Mouse (Mus musculus) liver, embryonic 11.5 days (tissue): Measurements from ENCODE around the gene Rab8a. TPM values are rescaled to one million over a fixed set of nuclear protein-coding genes. Genes with fewer than 3 reads are reported as not detected.

ENCODE experiments used
- ATAC-seq: fragments of 200-750 bp; cut with Nextera tagmentation; replicated peaks from 2 replicates; pipeline ENCODE4 v1.8.0; 2017; ENCODE audit warnings: moderate number of reproducible peaks, mild to moderate bottlenecking, moderate TSS enrichment, moderate library complexity; ENCODE audit not compliant: low FRiP score
- DNase-seq: peaks from one replicate; pipeline ENCODE4 v3.0.0-alpha.2; 2017; ENCODE audit warnings: low spot score
- H3K27ac ChIP-seq: fragments of 300-500 bp; sonication (generic); 2 replicates; pipeline ENCODE4 v1.5.1; 2014; ENCODE audit warnings: mild to moderate bottlenecking, low read depth, low read length, control low read depth
- H3K27me3 ChIP-seq: fragments of 300-500 bp; sonication (generic); replicated peaks from 2 replicates; pipeline ENCODE4 v1.6.1; 2014; ENCODE audit warnings: low read length, mixed read lengths; ENCODE audit not compliant: control insufficient read depth, insufficient read depth
- H3K36me3 ChIP-seq: fragments of 300-500 bp; sonication (generic); 2 replicates; pipeline ENCODE4 v1.6.1; 2014; ENCODE audit warnings: mild to moderate bottlenecking, low read length, moderate library complexity, mixed read lengths; ENCODE audit not compliant: control insufficient read depth, insufficient read depth
- H3K4me1 ChIP-seq: fragments of 300-500 bp; sonication (generic); replicated peaks from 2 replicates; pipeline ENCODE4 v1.6.1; 2014; ENCODE audit warnings: low read length, mixed read lengths; ENCODE audit not compliant: control insufficient read depth, insufficient read depth
- H3K4me2 ChIP-seq: fragments of 300-500 bp; sonication (generic); 2 replicates; pipeline ENCODE4 v1.6.1; 2014; ENCODE audit warnings: mild to moderate bottlenecking, control low read depth, moderate library complexity
- H3K4me3 ChIP-seq: fragments of 300-500 bp; sonication (generic); 2 replicates; pipeline ENCODE4 v1.5.1; 2014; ENCODE audit warnings: low read depth, low read length, control low read depth
- H3K9ac ChIP-seq: fragments of 300-500 bp; sonication (generic); 2 replicates; pipeline ENCODE4 v1.6.1; 2014; ENCODE audit warnings: low read depth, low read length, control low read depth
- H3K9me3 ChIP-seq: fragments of 300-500 bp; sonication (generic); 2 replicates; pipeline ENCODE4 v1.6.1; 2016; ENCODE audit warnings: low read length, inconsistent platforms, mixed read lengths; ENCODE audit not compliant: control insufficient read depth
- WGBS: fragments of 180-500 bp; shearing (Covaris S2); extraction: QIAGEN DNeasy Blood & Tissue Kit; methylation state at CpG from one replicate; pipeline ENCODE4 v1.1.7; 2014; 5-methylcytosine and 5-hydroxymethylcytosine counted together
- polyA plus RNA-seq: library from polyadenylated mRNA; unstranded; fragments of >200 nt; fragmentation: Nextera tagmentation; extraction: Ambion mirVana; gene quantifications from 2 replicates; pipeline ENCODE4 v1.2.1, GENCODE M21; 2014

Rab8a gene
- polyA plus RNA-seq, 1 experiment from 2014 or later: 92.5 TPM

GRCm38 (mm10) chr8:72151418-72152078, 9.5 kb upstream of the Rab8a start:
- Histone ChIP-seq H3K36me3 (peaks cover 21% of the 10 kb centered on the region), H3K9me3 (no peaks in the 10 kb centered on the region), H3K4me1 (no peaks in the 10 kb centered on the region), H3K9ac (no peak overlapping the region), H3K4me3 (no peak overlapping the region), H3K4me2 (no peak overlapping the region), H3K27ac (no peak overlapping the region), H3K27me3 (no peaks in the 10 kb centered on the region)
- 70% methylated on average over 3 of the region's 3 CpGs for WGBS
- ATAC-seq (no peak), DNase-seq (no peak)

DNA sequence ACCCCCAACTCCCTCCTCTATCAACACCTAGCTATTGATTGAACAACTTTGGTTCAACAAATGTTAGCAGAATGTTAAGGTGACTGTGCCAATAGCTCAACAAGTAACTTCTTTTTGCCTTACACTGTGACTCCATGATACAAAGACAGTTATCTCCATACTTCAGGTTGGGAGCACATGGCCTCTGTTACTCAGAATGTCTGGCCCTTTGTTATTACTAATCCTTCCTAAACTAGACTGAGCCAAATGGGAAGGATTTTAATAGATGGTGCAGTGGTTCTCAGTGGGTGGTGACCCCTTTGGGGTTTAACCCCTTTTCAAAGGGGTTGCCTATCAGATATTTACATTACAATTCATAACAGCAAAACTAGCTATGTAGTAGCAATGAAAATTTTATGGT, 7.6 kb upstream of the Rab8a start:
- Histone ChIP-seq H3K4me2 (no peak overlapping the region), H3K9ac (no peak overlapping the region), H3K4me3 (no peak overlapping the region), H3K9me3 (no peaks in the 10 kb centered on the region), H3K36me3 (peaks cover 15% of the 10 kb centered on the region; the same call in 1 of the 2 replicates), H3K27me3 (no peaks in the 10 kb centered on the region), H3K27ac (no peak overlapping the region), H3K4me1 (no peaks in the 10 kb centered on the region)
- ATAC-seq (no peak), DNase-seq (no peak)

GRCm38 (mm10) chr8:72158096-72158495, 2.9 kb upstream of the Rab8a start:
- Histone ChIP-seq H3K27me3 (no peaks in the 10 kb centered on the region), H3K36me3 (no peaks in the 10 kb centered on the region; the same call in 1 of the 2 replicates), H3K9ac (no peak overlapping the region), H3K4me3 (no peak overlapping the region), H3K9me3 (no peaks in the 10 kb centered on the region), H3K4me1 (peaks cover 10% of the 10 kb centered on the region), H3K27ac (no peak overlapping the region), H3K4me2 (no peak overlapping the region)
- 85% methylated on average over 2 of the region's 2 CpGs for WGBS
- ATAC-seq: no peak
- DNase-seq: no peak

DNA sequence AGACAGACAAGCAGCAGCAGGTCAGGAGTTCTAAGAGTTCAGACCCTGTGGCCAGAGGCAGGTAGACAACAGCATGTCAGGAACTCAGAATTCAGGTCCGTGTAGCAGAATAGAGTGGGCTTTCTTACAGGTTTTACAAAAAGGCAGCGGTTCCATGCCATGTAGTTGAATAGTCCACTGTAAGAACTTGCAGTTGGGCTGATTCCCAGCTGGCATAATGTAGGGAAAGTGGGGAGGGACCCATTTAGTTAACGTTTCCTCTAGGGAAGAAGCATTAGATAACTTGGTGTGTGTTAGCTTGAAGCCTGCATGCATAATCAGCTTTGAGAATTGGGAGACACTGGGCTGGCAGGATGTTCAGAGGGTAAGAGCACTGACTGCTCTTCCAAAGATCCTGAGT, 2.3 kb upstream of the Rab8a start:
- Histone ChIP-seq H3K27ac (no peak overlapping the region), H3K4me1 (peaks cover 10% of the 10 kb centered on the region), H3K27me3 (no peaks in the 10 kb centered on the region), H3K4me2 (peak overlapping the region; percentile 31; the same call in 1 of the 2 replicates), H3K4me3 (no peak overlapping the region), H3K36me3 (peaks cover 3% of the 10 kb centered on the region; the same call in 1 of the 2 replicates), H3K9ac (no peak overlapping the region), H3K9me3 (no peaks in the 10 kb centered on the region)
- 82% methylated on average over 3 of the region's 3 CpGs for WGBS
- DNase-seq (no peak), ATAC-seq (no peak)

DNA sequence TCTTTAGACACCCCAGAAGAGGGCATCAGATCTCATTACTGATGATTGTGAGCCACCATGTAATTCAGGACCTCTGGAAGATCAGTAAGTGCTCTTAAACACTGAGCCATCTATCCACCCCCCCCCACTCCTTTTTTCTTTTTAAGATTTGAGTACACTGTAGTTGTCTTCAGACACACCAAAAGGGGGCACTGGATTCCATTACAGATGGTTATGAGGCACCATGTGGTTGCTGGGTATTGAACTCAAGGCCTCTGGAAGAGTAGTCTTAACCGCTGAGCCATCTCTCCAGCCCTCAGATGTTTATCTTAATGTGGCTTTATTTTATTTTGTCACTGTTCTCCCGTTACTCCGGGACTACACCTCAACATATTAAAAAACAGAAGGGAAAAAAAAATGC, 993 bp upstream of the Rab8a start:
- Histone ChIP-seq H3K9ac (peak overlapping the region; percentile 73), H3K9me3 (no peaks in the 10 kb centered on the region), H3K27me3 (no peaks in the 10 kb centered on the region), H3K4me1 (peaks cover 10% of the 10 kb centered on the region), H3K36me3 (peaks cover 3% of the 10 kb centered on the region; the same call in 1 of the 2 replicates), H3K27ac (peak overlapping the region; percentile 83), H3K4me3 (peak overlapping the region; percentile 90), H3K4me2 (peak overlapping the region; percentile 63)
- WGBS: 46% methylated on average over 3 of the region's 3 CpGs
- ATAC-seq (no peak), DNase-seq (no peak)

DNA sequence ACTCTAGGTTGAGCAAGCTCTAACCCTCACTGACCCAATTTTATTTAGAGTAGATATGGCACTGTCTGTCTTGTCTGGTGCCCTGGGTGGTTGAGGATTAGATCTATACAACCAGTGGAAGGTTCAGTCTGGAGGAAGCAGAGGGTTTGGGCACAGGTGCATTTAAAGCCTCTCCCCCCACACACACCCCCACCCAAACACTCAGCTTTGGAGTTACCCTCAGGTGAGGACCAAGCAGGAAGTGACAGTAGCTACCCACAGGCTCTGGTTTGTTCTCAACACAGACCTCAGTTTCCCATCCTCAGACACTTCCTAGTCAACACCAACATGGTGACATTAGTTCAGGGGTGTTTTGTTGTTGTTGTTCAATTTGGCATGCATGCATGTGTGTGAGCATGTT, 1.8 kb downstream of the Rab8a start:
- Histone ChIP-seq H3K4me3 (peak overlapping the region; percentile 90), H3K9me3 (no peaks in the 10 kb centered on the region), H3K27ac (no peak overlapping the region), H3K36me3 (peaks cover 11% of the 10 kb centered on the region; the same call in 1 of the 2 replicates), H3K9ac (no peak overlapping the region), H3K27me3 (no peaks in the 10 kb centered on the region), H3K4me1 (peaks cover 10% of the 10 kb centered on the region), H3K4me2 (peak overlapping the region; percentile 74)
- DNase-seq (no peak), ATAC-seq (no peak)

GRCm38 (mm10) chr8:72169098-72169668, 8.2 kb downstream of the Rab8a start:
- 78% methylated on average over 3 of the region's 3 CpGs for WGBS
- Histone ChIP-seq H3K4me1 (0 out of 2 replicates have a peak, but pooled peaks cover 2% of the 10 kb centered on the region), H3K4me3 (no peak overlapping the region), H3K27ac (no peak overlapping the region), H3K9ac (no peak overlapping the region), H3K36me3 (peaks cover 41% of the 10 kb centered on the region), H3K4me2 (no peak overlapping the region), H3K27me3 (no peaks in the 10 kb centered on the region), H3K9me3 (no peaks in the 10 kb centered on the region)
- no peak; the same call in 1 of the 2 replicates for ATAC-seq
- no peak for DNase-seq

DNA sequence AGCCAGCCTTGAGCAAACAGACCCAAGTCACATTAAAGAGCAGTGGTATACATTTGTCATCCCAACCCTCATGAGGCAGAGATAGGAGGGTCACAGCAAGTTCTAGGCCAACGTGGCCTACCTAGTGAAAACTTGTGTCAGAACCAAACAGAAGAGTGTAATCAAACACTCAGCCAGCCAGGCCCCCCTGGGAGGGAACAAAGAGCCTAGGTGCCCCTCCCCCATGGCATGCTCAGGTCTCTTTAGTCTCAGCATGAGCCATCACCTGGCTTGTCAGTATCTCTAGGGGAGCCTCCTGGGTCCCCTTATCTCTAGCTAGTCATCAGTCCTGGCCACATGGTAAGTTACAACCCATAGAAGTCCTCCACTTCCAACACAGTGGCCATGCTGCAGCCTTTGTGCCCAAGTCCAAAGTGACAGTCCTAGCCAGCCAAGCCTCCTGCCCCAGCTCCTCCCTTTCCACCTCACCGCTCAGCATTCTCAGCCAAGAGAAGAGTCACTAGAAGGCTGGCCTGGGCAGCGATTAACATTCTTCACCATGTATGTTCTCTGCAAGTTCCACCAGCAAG, 8.8 kb downstream of the Rab8a start:
- Histone ChIP-seq H3K9me3 (no peaks in the 10 kb centered on the region), H3K27me3 (no peaks in the 10 kb centered on the region), H3K4me3 (no peak overlapping the region), H3K4me2 (no peak overlapping the region), H3K9ac (no peak overlapping the region), H3K27ac (no peak overlapping the region), H3K4me1 (0 out of 2 replicates have a peak, but pooled peaks cover 2% of the 10 kb centered on the region), H3K36me3 (peaks cover 47% of the 10 kb centered on the region)
- no peak for DNase-seq
- 0 out of 2 replicates have a peak, but pooled peaks have one; percentile 35 for ATAC-seq
- WGBS: 74% methylated on average over 3 of the region's 3 CpGs
